Mouse (Mus musculus) gastrocnemius, adult 18-20 months (tissue): Measurements from ENCODE around the gene Ppp1r14a. TPM values are rescaled to one million over a fixed set of nuclear protein-coding genes. Genes with fewer than 3 reads are reported as not detected.

Source experiments
- DNase-seq: peaks from one replicate; pipeline ENCODE4 v3.0.0; 2021; ENCODE audit warnings: low spot score
- total RNA-seq, 2 experiments: library from RNA; stranded (reverse); gene quantifications; 2 replicates each; pipeline ENCODE4 v1.2.3; 2021

The Ppp1r14a gene
- total RNA-seq, 2 experiments from 2014 or later, result 3.3 to 3.4 TPM

DNA sequence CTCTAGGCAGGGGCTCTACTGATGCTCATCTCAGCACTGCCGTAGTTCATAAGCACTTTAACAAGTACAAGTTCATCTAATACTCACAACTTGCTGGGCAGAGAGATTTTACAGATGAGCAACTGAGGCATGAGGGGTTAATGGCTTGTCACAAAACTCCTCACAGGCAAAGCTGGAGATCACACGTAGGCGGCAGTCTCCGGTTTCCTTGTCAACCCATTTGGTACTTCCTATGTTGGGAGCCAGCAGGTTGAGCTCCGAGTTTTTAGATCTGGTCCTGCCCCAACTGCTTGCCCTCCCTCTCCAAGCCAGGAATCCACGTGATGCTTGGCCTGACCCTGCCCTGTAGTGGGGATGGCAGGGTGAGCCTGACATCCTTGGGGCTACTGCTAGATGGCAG, 38.0 kb downstream of the Ppp1r14a start:
- no peak for DNase-seq

DNA sequence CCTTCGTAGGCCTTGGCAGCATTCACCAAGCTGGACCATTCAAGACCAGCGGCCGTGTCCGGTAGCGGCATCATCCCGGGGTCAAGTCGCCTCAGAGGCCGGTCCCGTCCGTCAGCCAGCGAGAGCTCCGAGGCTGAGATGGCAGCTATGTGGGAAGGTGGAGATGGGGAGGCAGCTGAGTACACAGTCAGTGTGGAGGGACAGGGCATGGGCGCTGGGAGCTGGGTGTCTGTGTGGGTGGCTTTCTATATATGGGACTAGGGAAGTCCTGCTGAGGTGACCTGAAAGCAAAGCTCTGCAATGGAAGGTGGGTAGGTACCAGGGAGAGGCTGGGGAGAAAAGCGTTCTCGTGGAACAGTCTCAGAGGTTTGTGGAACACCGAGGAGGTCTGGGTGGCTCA, 39.9 kb downstream of the Ppp1r14a start:
- DNase-seq, result no peak

GRCm38 (mm10) chr7:29334156-29334555, 45.0 kb downstream of the Ppp1r14a start:
- no peak for DNase-seq

DNA sequence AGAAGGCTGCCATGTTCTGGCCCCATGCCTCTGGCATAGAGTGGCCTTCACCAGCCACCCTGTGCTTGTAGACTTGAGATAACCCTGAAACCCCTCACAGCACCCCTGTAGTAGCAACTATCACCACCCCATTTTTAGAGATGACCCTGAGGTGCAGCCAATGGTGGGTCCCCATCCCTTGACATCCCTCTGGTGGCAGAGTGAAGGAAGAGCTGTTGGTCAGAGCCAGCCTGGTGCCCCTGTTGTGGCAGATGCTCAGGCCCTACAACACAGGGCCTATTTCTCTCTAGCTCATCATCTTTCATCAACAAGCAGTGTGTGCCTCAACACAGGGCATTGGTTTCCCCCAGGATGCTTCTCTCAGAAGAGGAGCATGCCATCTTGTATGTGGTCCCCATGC, 46.2 kb downstream of the Ppp1r14a start:
- DNase-seq, result no peak

GRCm38 (mm10) chr7:29335841-29336671, 46.9 kb downstream of the Ppp1r14a start:
- no peak for DNase-seq

- no peak for DNase-seq
Measured at GRCm38 (mm10) chr7:29336795-29337319, 47.7 kb downstream of the Ppp1r14a start.

- no peak for DNase-seq
Measured at GRCm38 (mm10) chr7:29337766-29338165, 48.7 kb downstream of the Ppp1r14a start.

GRCm38 (mm10) chr7:29338351-29338919, 49.3 kb downstream of the Ppp1r14a start:
- no peak for DNase-seq

- DNase-seq, result no peak
Measured at GRCm38 (mm10) chr7:29338984-29339679, 50.0 kb downstream of the Ppp1r14a start.

DNA sequence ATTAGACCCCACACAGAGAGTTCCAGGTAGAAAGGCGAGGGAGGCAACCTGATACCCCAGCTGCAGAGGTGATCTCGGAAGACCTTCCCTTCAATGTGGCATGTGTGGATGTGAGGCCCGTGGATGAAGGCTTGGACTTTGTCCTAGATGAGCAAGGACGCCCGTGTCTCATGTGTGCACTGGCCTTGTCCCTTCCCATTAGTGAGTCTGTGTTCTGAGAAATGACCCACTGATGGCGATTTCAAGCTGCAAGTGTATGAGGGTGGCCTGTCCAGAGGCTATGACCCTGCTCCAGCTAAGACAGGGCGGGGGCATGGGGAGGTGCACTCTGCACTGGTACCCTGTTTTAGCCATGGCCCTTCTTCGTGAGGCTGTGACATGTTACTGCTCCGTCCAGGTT, 51.1 kb downstream of the Ppp1r14a start:
- DNase-seq, result no peak

- no peak for DNase-seq
Measured at GRCm38 (mm10) chr7:29340838-29341237, 51.7 kb downstream of the Ppp1r14a start.

DNA sequence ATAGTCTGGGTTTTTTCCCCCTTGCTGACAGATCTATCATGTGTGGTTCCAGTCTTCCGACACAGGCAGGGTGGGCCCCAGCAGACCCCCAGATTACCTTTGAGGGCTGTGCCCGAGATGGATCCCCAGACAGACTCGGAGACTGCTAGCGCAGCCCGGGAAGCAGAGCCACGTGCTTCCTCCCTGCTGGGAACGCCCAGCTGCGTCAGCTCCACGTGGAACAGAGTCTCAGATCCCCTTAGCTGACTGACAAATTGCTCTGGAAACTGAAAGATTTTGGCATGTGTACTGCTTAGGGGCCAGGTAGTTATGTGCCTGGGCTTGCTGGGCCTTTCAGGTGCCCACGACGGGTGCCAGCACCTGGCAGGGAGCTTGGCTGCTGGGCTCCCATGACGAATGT, 52.6 kb downstream of the Ppp1r14a start:
- DNase-seq, result no peak

DNA sequence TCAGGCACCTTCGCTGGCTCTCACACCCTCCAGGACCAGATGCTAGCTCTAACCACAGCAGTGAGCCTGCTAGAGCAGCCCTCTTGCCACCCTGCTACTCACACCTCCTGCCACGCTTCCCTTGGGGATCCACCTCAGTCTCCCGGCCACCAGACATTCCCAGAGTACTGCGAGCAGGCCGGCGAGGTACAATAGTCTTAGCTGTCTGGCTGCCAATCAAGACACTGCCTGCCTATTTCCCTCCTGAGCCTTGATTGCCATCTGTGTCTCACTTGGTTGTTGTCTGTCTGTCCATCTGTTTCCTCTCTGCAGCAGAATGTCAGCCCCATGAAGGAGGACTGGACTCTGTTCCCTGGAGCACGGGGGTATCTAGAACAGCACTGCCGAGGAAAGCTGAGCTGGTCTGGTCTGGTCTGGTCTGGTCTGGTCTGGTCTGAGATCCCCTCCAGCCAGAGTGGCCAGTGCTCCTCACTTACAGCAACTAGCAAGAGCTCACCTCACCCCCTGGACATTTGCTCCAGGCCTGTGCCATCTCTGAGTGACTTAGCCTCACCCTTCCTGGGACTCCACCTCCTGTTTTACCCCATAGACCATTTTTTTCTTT, 53.5 kb downstream of the Ppp1r14a start:
- no peak for DNase-seq

Other genes with a start within 250 kb of the Ppp1r14a start
- 1,000 to 10,000 TPM; 1,704 to 1,734 TPM for gene Ryr1, start 164.1 kb upstream of the Ppp1r14a start, total RNA-seq
- gene Rasgrp4, start 154.5 kb upstream of the Ppp1r14a start, total RNA-seq, result under 1 TPM; 0.52 to 0.62 TPM
- 1 to 10 TPM; 9.1 to 9.4 TPM for gene Fam98c, start 133.1 kb upstream of the Ppp1r14a start, total RNA-seq
- gene Ggn, start 119.1 kb upstream of the Ppp1r14a start, total RNA-seq, result under 1 TPM; 0.27 to 0.33 TPM
- 1 to 10 TPM; 1.9 to 3.1 TPM for gene Spred3, start 118.9 kb upstream of the Ppp1r14a start, total RNA-seq
- gene Psmd8, start 108.6 kb upstream of the Ppp1r14a start, total RNA-seq, result 100 to 1,000 TPM; 202 to 256 TPM
- gene Catsperg1, start 75.3 kb upstream of the Ppp1r14a start, total RNA-seq, result under 1 TPM; 0.14 to 0.47 TPM
- under 1 TPM; 0.71 to 0.93 TPM for gene Kcnk6, start 56.8 kb upstream of the Ppp1r14a start, total RNA-seq
- 10 to 100 TPM; 38.1 to 38.4 TPM for gene Yif1b, start 51.0 kb upstream of the Ppp1r14a start, total RNA-seq
- 1 to 10 TPM in 1 of 2 experiments, under 1 TPM in 1; 0.66 to 1.1 TPM for gene 2200002D01Rik, start 40.8 kb upstream of the Ppp1r14a start, total RNA-seq
- 10 to 100 TPM in 1 of 2 experiments, 1 to 10 TPM in 1; 8.2 to 14.7 TPM for gene Spint2, start 7.4 kb upstream of the Ppp1r14a start, total RNA-seq
- 1 to 10 TPM; 2.4 to 2.7 TPM for gene Dpf1, start 14.6 kb downstream of the Ppp1r14a start, total RNA-seq
- gene Sipa1l3, start 229.3 kb downstream of the Ppp1r14a start, total RNA-seq, result 1 to 10 TPM; 6.6 to 7.1 TPM